Mouse (Mus musculus): ENCODE results near the gene Kcnq1. TPM values are rescaled to one million over a fixed set of nuclear protein-coding genes. Genes with fewer than 3 reads are reported as not detected.

The Kcnq1 gene
- polyA plus RNA-seq, 1 experiment from 2014 or later = 7.9 TPM

DNA sequence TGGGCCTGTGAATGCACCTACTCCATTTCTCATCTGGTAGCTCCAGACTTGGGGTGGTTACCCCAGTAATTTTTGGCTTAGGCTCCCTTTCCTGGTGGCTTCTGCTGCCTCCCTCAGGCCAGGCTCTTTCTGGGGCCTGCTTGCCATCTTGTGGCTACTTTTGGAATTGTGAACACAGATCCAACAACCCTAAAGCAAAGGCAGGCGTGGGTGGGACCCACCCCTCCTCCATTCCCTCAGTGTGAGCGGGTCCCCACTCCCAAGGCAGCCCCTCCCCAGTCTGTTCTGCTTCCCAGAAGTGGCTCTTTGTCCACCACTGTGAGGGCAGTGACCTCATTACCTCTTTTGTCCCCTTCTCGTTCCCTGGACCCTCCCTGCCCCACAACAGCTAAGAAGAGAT is 46.2 kb downstream of the Kcnq1 start:
- no peaks in the 10 kb centered on the region for H3K27me3 ChIP-seq (replicated peaks)

GRCm38 (mm10) chr7:143153915-143154373 is 47.8 kb downstream of the Kcnq1 start:
- Histone ChIP-seq H3K4me2 (replicated peaks) (peak overlapping the region; percentile 76), H3K4me1 (replicated peaks) (peaks cover 25% of the 10 kb centered on the region), H3K9me3 (no peaks in the 10 kb centered on the region), H3K9ac (peak overlapping the region; percentile 36), H3K27ac (peak overlapping the region; percentile 76), H3K36me3 (no peaks in the 10 kb centered on the region), H3K4me3 (replicated peaks) (peak overlapping the region; percentile 26), H3K27me3 (replicated peaks) (no peaks in the 10 kb centered on the region)
- 2% methylated on average over 18 of the region's 18 CpGs for WGBS
- peak; percentile 91 for ATAC-seq

More for the DNA sequence above, 46.2 kb downstream of the Kcnq1 start:
- Histone ChIP-seq H3K9ac (no peak overlapping the region), H3K9me3 (no peaks in the 10 kb centered on the region), H3K4me2 (replicated peaks) (no peak overlapping the region), H3K4me3 (replicated peaks) (no peak overlapping the region), H3K4me1 (replicated peaks) (peaks cover 21% of the 10 kb centered on the region), H3K36me3 (no peaks in the 10 kb centered on the region), H3K27ac (no peak overlapping the region)
- WGBS = 34% methylated on average over 3 of the region's 3 CpGs
- no peak for ATAC-seq

GRCm38 (mm10) chr7:143154458-143154871 is 48.3 kb downstream of the Kcnq1 start:
- Histone ChIP-seq H3K27ac (peak overlapping the region; percentile 76), H3K4me2 (replicated peaks) (peak overlapping the region; percentile 76), H3K9me3 (no peaks in the 10 kb centered on the region), H3K27me3 (replicated peaks) (no peaks in the 10 kb centered on the region), H3K4me1 (replicated peaks) (peaks cover 29% of the 10 kb centered on the region), H3K9ac (peak overlapping the region; percentile 36), H3K4me3 (replicated peaks) (peak overlapping the region; percentile 26; the same call in 1 of the 2 replicates), H3K36me3 (no peaks in the 10 kb centered on the region)
- peak; percentile 63 for ATAC-seq
- 19% methylated on average over 19 of the region's 19 CpGs for WGBS

DNA sequence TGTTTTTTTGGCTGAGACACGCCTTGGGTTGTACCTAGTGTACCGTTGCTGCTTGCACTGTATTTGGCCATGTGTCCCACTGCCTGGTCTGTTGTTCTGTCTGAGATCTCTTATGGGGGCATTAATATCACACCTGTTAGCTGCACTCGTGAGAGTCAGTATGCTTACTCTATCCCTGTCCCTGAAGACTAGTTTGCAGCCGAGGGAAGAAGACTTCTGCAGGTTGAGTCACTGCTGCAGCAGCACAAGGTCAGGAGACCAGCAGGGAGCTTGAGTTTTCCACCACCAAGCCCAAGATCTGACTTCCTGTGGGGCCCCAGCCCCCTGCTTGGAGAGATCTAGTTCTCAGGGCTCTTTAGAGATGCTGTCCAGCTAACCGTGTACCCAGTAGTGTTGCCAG is 49.1 kb downstream of the Kcnq1 start:
- Histone ChIP-seq H3K36me3 (no peaks in the 10 kb centered on the region), H3K27me3 (replicated peaks) (no peaks in the 10 kb centered on the region), H3K9me3 (no peaks in the 10 kb centered on the region), H3K4me2 (replicated peaks) (no peak overlapping the region), H3K9ac (no peak overlapping the region), H3K4me3 (replicated peaks) (no peak overlapping the region), H3K4me1 (replicated peaks) (peaks cover 30% of the 10 kb centered on the region), H3K27ac (peak overlapping the region; percentile 76)
- no peak for ATAC-seq
- 60% methylated on average over 5 of the region's 5 CpGs for WGBS

GRCm38 (mm10) chr7:143158690-143159425 is 52.7 kb downstream of the Kcnq1 start:
- Histone ChIP-seq H3K36me3 (no peaks in the 10 kb centered on the region), H3K4me3 (replicated peaks) (no peak overlapping the region), H3K27ac (no peak overlapping the region), H3K9me3 (no peaks in the 10 kb centered on the region), H3K9ac (no peak overlapping the region), H3K27me3 (replicated peaks) (no peaks in the 10 kb centered on the region), H3K4me1 (replicated peaks) (peaks cover 26% of the 10 kb centered on the region), H3K4me2 (replicated peaks) (no peak overlapping the region)
- WGBS = 67% methylated on average over 14 of the region's 14 CpGs
- ATAC-seq = no peak

- H3K4me3 ChIP-seq (replicated peaks) = no peak overlapping the region
- H3K4me1 ChIP-seq (replicated peaks) = peaks cover 20% of the 10 kb centered on the region
- no peak overlapping the region for H3K27ac ChIP-seq
- no peak overlapping the region for H3K4me2 ChIP-seq (replicated peaks)
- H3K27me3 ChIP-seq (replicated peaks) = no peaks in the 10 kb centered on the region
- H3K9me3 ChIP-seq = no peaks in the 10 kb centered on the region
- no peaks in the 10 kb centered on the region for H3K36me3 ChIP-seq
- no peak overlapping the region for H3K9ac ChIP-seq
- 55% methylated on average over 11 of the region's 11 CpGs for WGBS
- ATAC-seq = no peak
Observed at GRCm38 (mm10) chr7:143159446-143159845, 53.3 kb downstream of the Kcnq1 start.

- Histone ChIP-seq H3K36me3 (no peaks in the 10 kb centered on the region), H3K4me1 (replicated peaks) (peaks cover 14% of the 10 kb centered on the region), H3K9ac (no peak overlapping the region), H3K27ac (no peak overlapping the region), H3K4me2 (replicated peaks) (no peak overlapping the region), H3K27me3 (replicated peaks) (no peaks in the 10 kb centered on the region), H3K9me3 (no peaks in the 10 kb centered on the region), H3K4me3 (replicated peaks) (no peak overlapping the region)
- no peak for ATAC-seq
- WGBS = 67% methylated on average over 5 of the region's 5 CpGs
Observed at GRCm38 (mm10) chr7:143160057-143160456, 53.9 kb downstream of the Kcnq1 start.

DNA sequence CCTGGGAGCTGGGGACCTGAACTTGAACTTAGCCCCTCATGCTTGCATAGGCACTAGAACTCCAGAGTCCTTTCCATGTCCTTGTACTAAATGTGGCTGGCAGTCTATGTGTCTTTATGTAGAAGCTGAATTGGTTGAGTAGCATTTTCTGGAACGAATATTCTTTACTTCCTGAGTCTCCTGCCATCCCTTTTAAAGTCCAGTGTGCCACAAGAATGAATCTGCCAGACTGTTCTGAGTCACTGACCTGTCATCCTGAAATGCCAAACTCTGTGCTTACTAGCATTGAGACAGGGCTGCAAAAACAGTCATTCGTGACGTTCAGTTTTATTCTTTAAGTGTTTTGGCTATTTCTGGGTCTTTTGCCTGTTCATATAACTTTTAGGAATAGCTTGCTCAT is 55.9 kb downstream of the Kcnq1 start:
- Histone ChIP-seq H3K9ac (no peak overlapping the region), H3K27me3 (replicated peaks) (no peaks in the 10 kb centered on the region), H3K4me1 (replicated peaks) (peaks cover 10% of the 10 kb centered on the region), H3K4me2 (replicated peaks) (no peak overlapping the region), H3K9me3 (no peaks in the 10 kb centered on the region), H3K4me3 (replicated peaks) (no peak overlapping the region), H3K36me3 (no peaks in the 10 kb centered on the region), H3K27ac (no peak overlapping the region)
- ATAC-seq = no peak
- WGBS = 69% methylated on average over 3 of the region's 3 CpGs

DNA sequence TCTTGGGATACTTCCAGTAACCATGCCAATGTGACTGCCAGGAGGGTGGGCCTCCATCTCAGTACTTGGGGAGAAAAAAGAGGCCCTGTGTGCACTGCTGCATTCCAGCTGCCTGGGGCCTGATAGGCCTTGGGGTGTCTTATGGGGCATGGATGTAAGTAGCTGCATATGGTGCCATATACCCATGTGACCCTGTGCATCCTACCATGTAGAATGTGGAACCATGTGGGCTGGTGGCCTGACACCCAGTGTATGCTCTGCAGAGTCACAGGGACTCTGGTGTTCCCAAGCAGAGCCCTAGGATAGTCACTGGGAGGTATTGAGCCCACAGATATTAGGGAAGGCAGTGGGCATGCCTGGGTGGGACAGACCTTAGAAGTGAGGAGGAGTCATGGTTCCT is 57.9 kb downstream of the Kcnq1 start:
- Histone ChIP-seq H3K36me3 (no peaks in the 10 kb centered on the region), H3K9me3 (no peaks in the 10 kb centered on the region), H3K4me2 (replicated peaks) (no peak overlapping the region), H3K4me3 (replicated peaks) (no peak overlapping the region), H3K27ac (no peak overlapping the region), H3K27me3 (replicated peaks) (no peaks in the 10 kb centered on the region), H3K9ac (no peak overlapping the region), H3K4me1 (replicated peaks) (peaks cover 4% of the 10 kb centered on the region)
- no peak for ATAC-seq

GRCm38 (mm10) chr7:143165687-143166265 is 59.6 kb downstream of the Kcnq1 start:
- no peak overlapping the region for H3K4me3 ChIP-seq (replicated peaks)
- H3K36me3 ChIP-seq = no peaks in the 10 kb centered on the region
- no peak overlapping the region for H3K4me2 ChIP-seq (replicated peaks)
- no peaks in the 10 kb centered on the region for H3K4me1 ChIP-seq (replicated peaks)
- no peak overlapping the region for H3K9ac ChIP-seq
- peak overlapping the region; percentile 22; the same call in 1 of the 2 replicates for H3K27ac ChIP-seq
- 52% methylated on average over 7 of the region's 7 CpGs for WGBS
- no peaks in the 10 kb centered on the region for H3K9me3 ChIP-seq
- no peaks in the 10 kb centered on the region for H3K27me3 ChIP-seq (replicated peaks)
- no peak for ATAC-seq

DNA sequence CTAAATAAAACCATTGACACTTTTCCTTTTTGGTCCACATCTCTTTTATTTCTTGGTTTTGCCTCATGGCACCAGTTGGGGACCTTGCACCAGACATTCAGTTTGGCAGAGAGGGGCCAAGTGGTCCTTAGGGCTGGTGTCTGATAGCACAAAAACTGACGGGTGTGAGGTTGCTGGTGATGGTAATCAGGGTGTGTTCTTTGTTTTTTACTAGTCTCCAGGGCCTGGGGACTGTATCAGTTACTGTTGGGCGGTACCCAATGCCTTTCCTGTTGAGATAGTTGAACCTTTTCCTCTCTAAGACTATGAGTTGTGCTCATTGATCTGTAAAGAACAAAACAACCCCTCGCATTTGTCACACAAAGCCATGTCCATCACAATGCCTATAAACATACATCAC is 61.1 kb downstream of the Kcnq1 start:
- H3K9me3 ChIP-seq = no peaks in the 10 kb centered on the region
- ATAC-seq = no peak
- no peak overlapping the region for H3K4me3 ChIP-seq (replicated peaks)
- WGBS = 87% methylated on average over 3 of the region's 3 CpGs
- no peaks in the 10 kb centered on the region for H3K4me1 ChIP-seq (replicated peaks)
- H3K27me3 ChIP-seq (replicated peaks) = no peaks in the 10 kb centered on the region
- no peak overlapping the region for H3K9ac ChIP-seq
- no peak overlapping the region for H3K27ac ChIP-seq
- H3K36me3 ChIP-seq = no peaks in the 10 kb centered on the region
- H3K4me2 ChIP-seq (replicated peaks) = no peak overlapping the region

DNA sequence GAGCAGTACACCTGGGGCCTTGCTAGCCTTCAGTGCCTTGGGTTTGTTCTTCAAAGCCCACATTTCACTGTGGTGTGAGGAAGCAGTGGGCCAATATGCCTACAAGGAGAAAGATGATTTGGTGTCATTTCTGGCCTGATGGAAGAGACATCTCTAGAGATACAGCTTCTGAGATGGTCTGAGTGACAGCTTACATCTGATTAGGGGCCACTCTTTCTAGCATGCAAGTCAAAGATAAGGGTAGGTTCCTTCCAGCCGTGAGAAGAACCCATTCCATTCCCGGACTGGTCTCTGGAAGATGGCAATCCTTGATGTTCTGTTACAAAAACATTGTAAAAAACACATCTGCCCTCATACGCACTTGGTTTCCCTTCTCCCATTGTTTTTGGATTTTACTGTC is 63.2 kb downstream of the Kcnq1 start:
- 83% methylated on average over 3 of the region's 3 CpGs for WGBS
- no peaks in the 10 kb centered on the region for H3K27me3 ChIP-seq (replicated peaks)
- no peak overlapping the region for H3K4me2 ChIP-seq (replicated peaks)
- no peaks in the 10 kb centered on the region for H3K9me3 ChIP-seq
- H3K27ac ChIP-seq = no peak overlapping the region
- H3K4me1 ChIP-seq (replicated peaks) = no peaks in the 10 kb centered on the region
- no peak for ATAC-seq
- H3K36me3 ChIP-seq = no peaks in the 10 kb centered on the region
- no peak overlapping the region for H3K4me3 ChIP-seq (replicated peaks)
- no peak overlapping the region for H3K9ac ChIP-seq
